Mouse (Mus musculus) common myeloid progenitor, adult 5-6 weeks (primary cell): ENCODE data around the gene Drd5. TPM values are rescaled to one million over a fixed set of nuclear protein-coding genes. Genes with fewer than 3 reads are reported as not detected.

Experiments used
- ATAC-seq: replicated peaks from 2 replicates; pipeline ENCODE4 v1.8.0; 2016; ENCODE audit warnings: low read depth, mild to moderate bottlenecking, moderate TSS enrichment, inconsistent platforms; ENCODE audit not compliant: poor library complexity, severe bottlenecking
- total RNA-seq: library from RNA; stranded (forward); fragments of 200-1000, 187-1606 nt; gene quantifications from 2 replicates; pipeline ENCODE4 v1.2.3, GENCODE M21; 2017

Gene Drd5
- total RNA-seq, 1 experiment from 2014 or later, result not detected

DNA sequence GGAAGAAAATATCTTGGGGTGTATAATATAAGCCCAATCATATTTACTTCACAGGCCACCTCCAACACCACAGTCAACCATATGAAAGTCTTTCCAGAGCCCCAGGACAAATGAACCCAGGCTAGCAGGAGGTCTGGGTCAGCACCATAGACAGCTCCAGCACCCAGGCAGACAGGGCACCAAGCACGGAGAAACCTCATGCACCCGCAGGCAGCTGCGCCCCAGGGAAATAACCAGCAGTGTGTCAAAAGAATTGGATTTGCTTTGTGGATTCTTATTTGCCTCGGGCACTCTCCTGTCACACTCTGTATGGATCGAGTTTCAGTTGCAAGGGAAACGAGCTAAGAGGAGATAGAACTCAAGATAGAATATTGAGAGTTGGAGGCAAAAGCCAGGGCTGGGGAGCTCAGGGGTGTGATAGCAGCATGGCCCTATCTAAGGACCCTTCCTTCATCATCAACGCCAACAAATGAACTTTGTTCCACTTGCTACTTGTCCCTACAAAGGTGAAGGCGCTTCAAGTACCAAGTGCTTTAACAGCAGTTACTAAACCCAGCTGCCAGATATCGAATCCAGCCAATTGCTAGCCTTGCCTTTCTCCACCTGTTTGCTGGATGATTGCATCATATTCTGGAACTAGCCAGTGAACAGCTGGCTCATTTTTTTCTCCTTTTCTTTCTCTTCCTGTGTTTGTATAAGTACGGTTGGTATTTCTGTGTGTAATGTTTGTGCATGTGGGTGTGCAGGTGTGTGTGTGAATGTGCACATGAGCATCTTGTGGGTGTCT, 27.7 kb downstream of the Drd5 start:
- ATAC-seq, result peak; percentile 81; the same call in 1 of the 2 replicates

DNA sequence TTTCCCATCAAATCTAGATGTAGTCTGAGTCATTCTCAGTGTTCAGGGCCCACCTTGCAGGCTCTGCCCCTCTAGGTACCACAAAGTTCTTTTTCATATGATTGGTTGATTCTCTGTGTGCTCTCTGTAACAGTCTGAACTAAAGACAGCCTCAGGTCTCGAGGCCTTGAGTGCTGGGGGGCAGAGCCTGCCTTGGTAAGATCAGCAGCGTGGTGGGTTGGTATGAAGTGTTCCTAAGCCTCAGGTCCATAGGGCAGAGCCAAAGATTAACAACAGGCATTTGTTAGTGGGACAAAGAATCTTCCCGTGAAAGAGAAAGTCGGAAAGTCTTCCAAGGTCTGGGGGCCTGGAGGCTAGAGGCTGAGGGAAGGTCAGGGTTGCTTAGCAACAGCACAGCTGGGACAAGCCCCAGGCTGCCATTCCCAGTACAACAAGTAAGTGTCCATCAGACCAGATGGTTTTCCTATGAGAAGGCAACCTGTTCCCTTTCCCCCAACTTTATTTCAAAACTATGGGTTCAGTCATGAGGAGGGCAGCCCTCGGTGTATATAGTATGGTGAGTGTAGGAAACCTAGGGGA, 31.3 kb downstream of the Drd5 start:
- no peak for ATAC-seq

DNA sequence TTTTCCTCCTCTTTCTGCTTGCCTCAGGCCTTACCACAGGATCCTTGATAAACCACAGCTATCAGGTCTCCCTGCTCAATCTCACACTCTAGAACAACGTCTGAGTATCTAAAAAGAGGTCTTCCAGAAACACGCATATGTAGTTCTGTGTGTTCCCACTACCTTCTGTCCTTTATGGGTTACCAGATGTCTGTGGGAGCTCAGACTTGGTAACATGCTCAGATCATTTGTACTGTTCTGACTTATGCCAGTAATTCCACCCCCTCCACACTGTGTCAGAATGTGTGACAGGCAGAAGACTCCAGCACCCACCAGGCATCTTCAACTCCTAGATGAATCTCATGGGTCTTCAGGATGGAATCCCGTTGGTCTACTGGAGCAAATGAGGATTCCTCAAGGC, 37.8 kb downstream of the Drd5 start:
- ATAC-seq, result no peak

DNA sequence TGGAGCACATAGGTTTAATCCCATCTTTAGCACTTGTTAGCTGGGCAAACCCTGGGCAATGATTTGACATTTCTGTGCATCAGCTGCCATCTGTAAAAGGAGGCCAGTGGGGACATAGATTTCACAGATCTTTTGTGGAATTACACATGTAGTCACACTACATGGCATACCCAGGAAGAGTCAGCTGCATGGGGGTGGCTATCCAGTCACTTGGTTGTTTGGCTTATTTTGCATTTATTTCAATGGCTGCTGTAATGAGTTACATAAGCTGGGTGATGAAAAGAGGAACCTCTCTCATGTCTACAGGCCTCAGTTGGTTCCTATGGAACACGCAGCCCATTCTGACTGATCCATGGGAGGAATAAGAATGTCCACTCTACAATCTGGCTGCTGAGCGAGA, 40.5 kb downstream of the Drd5 start:
- no peak for ATAC-seq

DNA sequence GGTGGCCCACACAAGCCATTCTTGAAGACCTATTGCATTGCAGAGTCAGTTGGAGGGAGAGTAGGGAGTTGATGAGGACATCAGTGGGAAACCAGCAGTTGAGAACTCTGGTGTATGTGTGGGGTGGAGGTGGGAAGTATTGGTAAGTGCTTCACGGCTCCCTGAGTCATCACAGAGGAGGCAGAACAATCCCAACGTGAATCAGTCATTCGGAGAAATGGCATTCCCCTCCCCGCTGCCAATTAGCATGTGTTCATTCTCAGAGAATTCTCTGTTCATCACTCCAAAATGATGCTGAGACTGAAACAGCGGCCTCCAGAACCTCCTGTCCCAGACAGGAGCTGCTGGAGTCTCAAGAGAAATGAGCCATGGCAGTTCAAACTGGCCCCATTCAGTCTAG, 45.2 kb downstream of the Drd5 start:
- no peak for ATAC-seq

DNA sequence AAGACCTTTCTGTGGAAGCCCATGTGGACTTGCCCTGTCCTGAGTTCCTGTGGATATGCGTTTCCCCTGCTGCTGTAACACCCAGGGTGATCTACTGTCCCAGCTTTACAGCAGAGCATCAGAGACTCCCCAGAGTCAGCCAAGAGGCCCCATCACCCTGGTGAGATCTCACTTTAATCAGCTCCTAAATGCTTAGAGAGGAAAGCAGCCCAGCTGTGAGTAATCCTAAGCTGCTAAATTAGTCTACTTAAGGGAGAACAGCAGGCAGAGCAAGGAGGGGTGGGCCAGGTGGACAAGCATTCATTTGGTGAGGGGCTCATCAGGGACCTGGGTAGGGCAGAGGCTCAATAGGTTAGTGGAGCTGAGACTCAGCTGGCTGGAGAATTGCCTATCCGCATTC, 46.4 kb downstream of the Drd5 start:
- no peak for ATAC-seq

DNA sequence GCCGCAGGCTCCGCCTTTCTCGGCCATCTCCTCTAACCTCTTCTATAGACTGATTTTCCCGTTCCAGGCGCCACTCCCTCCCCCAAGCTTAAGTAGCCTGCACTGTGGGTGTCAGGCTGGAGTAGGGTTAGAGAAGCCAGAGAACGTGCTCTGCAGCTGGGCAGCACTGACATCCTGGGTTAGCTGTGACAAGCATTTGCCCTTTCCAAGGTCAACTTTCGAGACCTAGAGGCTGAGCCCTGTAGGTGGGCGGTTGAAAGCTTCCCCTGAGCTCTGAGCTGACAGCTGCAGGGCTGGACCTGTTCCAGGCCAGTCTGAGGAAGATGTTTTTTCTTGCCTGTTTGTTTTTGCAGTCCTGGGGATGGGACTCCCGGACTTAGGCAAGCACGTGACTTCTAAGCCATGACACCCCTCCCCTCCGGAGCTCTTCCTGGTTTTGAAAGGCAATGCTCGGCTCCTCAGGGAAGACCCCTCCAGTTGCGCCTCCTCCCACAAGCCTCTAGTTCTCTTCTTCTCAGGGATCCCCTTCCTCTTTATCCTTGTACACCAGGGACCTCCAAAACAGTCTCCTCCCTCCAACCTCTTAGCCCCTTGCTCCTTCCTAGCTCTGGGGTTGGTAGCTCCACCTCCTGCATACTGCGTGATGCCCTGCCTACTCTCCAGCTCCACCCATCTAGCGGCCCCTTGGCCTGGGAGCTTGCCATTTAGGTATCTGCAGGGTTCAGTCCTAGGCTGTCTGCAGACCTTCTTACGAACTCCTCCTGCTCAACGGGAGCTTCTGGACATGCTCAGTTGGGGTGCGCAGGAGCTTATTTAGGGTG, 47.7 kb downstream of the Drd5 start:
- ATAC-seq, result peak; percentile 82

DNA sequence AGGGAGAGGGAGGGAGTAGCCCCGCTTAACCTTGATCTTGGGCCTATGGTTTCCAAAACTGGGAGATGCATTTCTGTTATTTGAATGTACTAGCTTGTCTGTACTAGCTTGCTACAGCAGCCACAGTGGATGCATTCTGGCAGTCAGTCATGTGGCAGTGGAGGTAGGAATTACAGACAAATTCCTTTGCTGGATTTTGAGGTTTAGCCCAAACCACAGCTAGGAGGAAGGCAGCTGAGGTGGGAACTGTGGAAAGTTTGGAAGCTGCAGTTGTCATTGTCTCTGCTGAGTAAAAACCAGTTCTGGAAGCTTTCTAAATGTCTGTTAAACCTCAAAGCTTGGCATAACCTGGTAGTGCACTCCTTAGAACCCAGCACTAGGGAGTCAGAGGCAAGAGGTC, 52.1 kb downstream of the Drd5 start:
- ATAC-seq, result no peak

Other genes starting within 250 kb of the Drd5 start
- gene Nsg1, start 159.5 kb upstream of the Drd5 start, total RNA-seq, result 2.3 and 2.4 TPM in 2 replicates
- gene Zbtb49, start 98.9 kb upstream of the Drd5 start, total RNA-seq, result 9.4 and 16.2 TPM in 2 replicates
- gene Lyar, start 98.9 kb upstream of the Drd5 start, total RNA-seq, result 144 and 145 TPM in 2 replicates
- 23.5 and 25.8 TPM in 2 replicates for gene Tmem128, start 59.2 kb upstream of the Drd5 start, total RNA-seq
- not detected in 2 replicates for gene Otop1, start 43.4 kb upstream of the Drd5 start, total RNA-seq
- gene Slc2a9, start 183.8 kb downstream of the Drd5 start, total RNA-seq, result 4.4 and 4.9 TPM in 2 replicates
- gene Wdr1, start 243.9 kb downstream of the Drd5 start, total RNA-seq, result 158 and 166 TPM in 2 replicates